Comparison of ENCODE assay signal across 18 mouse cellular contexts in genomic region chr13:35067084-35067483, GRCm38 (mm10). TPM values are rescaled to one million over a fixed set of nuclear protein-coding genes. Genes with fewer than 3 reads are reported as not detected.
DNase-seq lines count a peak whose midpoint lies in the region; ATAC-seq and TF ChIP-seq lines count a peak whose summit lies in the region.
"Had no signal": no experiment of that assay in that cellular context is flagged by ENCODE, and none has a peak within 500 bp of the region (broad histone marks: within the 10 kb centered on the region; RNA-seq: fewer than 3 reads in every experiment).

No protein-coding gene starts in this region.

- no peaks in the 10 kb centered on the region for H3K4me1 ChIP-seq in lung, postnatal 0 days (ENCODE audit: insufficient read depth, low read depth, low read length)
- H3K4me1 ChIP-seq: embryonic facial prominence, embryonic 12.5 days; liver, embryonic 15.5 days; midbrain, embryonic 10.5 days had no signal

- no peak for TF ChIP-seq EP300 in lung, postnatal 0 days (IDR thresholded peaks at IDR 0.05)

- intact Hi-C loops in heart, postnatal 36 days (cut with DNase I) = no loop called here

- WGBS in lung, postnatal 0 days = 69% methylated on average over 2 of the region's 2 CpGs

- no peaks in the 10 kb centered on the region for H3K36me3 ChIP-seq in lung, postnatal 0 days (ENCODE audit: insufficient read depth, low read length)
- H3K36me3 ChIP-seq: embryonic facial prominence, embryonic 12.5 days; limb, embryonic 10.5 days; liver, embryonic 15.5 days; midbrain, embryonic 10.5 days; neural tube, embryonic 13.5 days had no signal

- ATAC-seq in lung, postnatal 0 days = no peak
- ATAC-seq: hindbrain, postnatal 0 days had no signal

- no peak overlapping the region for H3K4me3 ChIP-seq in lung, postnatal 0 days (ENCODE audit: low read depth, low read length)
- H3K4me3 ChIP-seq: embryonic facial prominence, embryonic 12.5 days; limb, embryonic 10.5 days; liver, embryonic 15.5 days; midbrain, embryonic 10.5 days; neural tube, embryonic 13.5 days had no signal

- no peaks in the 10 kb centered on the region for H3K27me3 ChIP-seq in lung, postnatal 0 days (replicated peaks; ENCODE audit: insufficient read depth, low read length)
- H3K27me3 ChIP-seq: embryonic facial prominence, embryonic 12.5 days; liver, embryonic 15.5 days; neural tube, embryonic 13.5 days had no signal

- no peak overlapping the region for H3K9ac ChIP-seq in lung, postnatal 0 days (replicated peaks; ENCODE audit: low read depth)
- H3K9ac ChIP-seq: embryonic facial prominence, embryonic 12.5 days; liver, embryonic 15.5 days; neural tube, embryonic 13.5 days had no signal

- DNase-seq in heart, adult 8-10 months (ENCODE audit: low spot score) = peak; percentile 35
- DNase-seq in heart, postnatal 36 days = no peak
- peak; percentile 18 for DNase-seq in lung, postnatal 0 days (ENCODE audit: low spot score)
- DNase-seq in lung, postnatal 36 days = no peak
- DNase-seq in adrenal gland, postnatal 36 days = peak; percentile 58 to 63
- peak; percentile 6 for DNase-seq in skeletal muscle tissue, adult 2 months (ENCODE audit: low read depth, low spot score)
- DNase-seq in urinary bladder, postnatal 14 days (ENCODE audit: low spot score) = no peak
- DNase-seq: cerebellum, adult 11-12 months; cerebellum, postnatal 36 days; gastrocnemius, postnatal 10 days; layer of hippocampus, postnatal 36 days; thymus, postnatal 25 days had no signal

- no peak for TF ChIP-seq CTCF in lung, postnatal 0 days (IDR thresholded peaks at IDR 0.05)

- H3K9me3 ChIP-seq in lung, postnatal 0 days (ENCODE audit: low read length) = no peaks in the 10 kb centered on the region
- H3K9me3 ChIP-seq: embryonic facial prominence, embryonic 12.5 days; limb, embryonic 10.5 days; liver, embryonic 15.5 days; midbrain, embryonic 10.5 days; neural tube, embryonic 13.5 days had no signal

- H3K4me2 ChIP-seq in lung, postnatal 0 days (replicated peaks; ENCODE audit: low read depth, low read length) = no peak overlapping the region
- H3K4me2 ChIP-seq: embryonic facial prominence, embryonic 12.5 days; liver, embryonic 15.5 days; neural tube, embryonic 13.5 days had no signal

- no peak overlapping the region for H3K27ac ChIP-seq in lung, postnatal 0 days (ENCODE audit: low read length)
- H3K27ac ChIP-seq: embryonic facial prominence, embryonic 12.5 days; hindbrain, postnatal 0 days; limb, embryonic 10.5 days; liver, embryonic 15.5 days; midbrain, embryonic 10.5 days; neural tube, embryonic 13.5 days had no signal

RNA-seq across cellular contexts. Expression of gene Eci2, which starts 40.2 kb away (rescaled TPM):
- 100 to 1,000 TPM; 234 to 273 (median 251) TPM for total RNA-seq in heart, adult 8-10 months (2022)
- 100 to 1,000 TPM; 280 to 307 TPM for total RNA-seq in heart, postnatal 36 days (2021)
- 133 and 150 TPM in 2 replicates for polyA plus RNA-seq in lung, postnatal 0 days (2015; fragmentation: Nextera tagmentation; extraction: Ambion mirVana)
- total RNA-seq in adrenal gland, postnatal 36 days (2021) = 100 to 1,000 TPM; 110 to 129 TPM

Comparison
In these comparisons a context has a peak if more than half of its experiments do, and no peak if none do; other contexts are left out.
1. DNase-seq: peak in heart, adult 8-10 months (single experiment), lung, postnatal 0 days (single experiment), adrenal gland, postnatal 36 days (2 of 2) and skeletal muscle tissue, adult 2 months (single experiment); none in heart, postnatal 36 days (0 of 2), lung, postnatal 36 days (single experiment) and urinary bladder, postnatal 14 days (single experiment).